Mouse (Mus musculus) kidney, adult 9 months (tissue): ENCODE results near the gene Slc9a2.
"Not testable (repeated sequence)": the region's sequence is repeated elsewhere in the genome, so short reads cannot be mapped to it uniquely, and the experiment has no call there.

Experiments
- DNase-seq: peaks from one replicate; pipeline ENCODE4 v3.0.0; 2022

Slc9a2 gene

DNA sequence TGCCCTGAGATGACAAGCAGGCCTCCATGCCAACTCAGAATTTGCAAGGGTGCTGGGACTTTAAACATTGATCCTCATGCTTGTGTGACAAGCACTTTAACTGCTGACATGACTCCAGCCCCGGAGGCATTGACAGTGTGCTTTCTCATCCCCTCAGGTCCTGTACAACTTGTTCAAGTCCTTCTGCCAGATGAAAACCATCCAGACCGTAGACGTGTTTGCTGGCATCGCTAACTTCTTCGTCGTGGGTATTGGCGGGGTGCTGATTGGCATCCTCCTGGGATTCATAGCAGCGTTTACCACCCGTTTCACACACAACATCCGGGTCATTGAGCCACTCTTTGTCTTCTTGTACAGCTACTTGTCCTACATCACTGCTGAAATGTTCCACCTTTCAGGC is 45.7 kb downstream of the Slc9a2 start:
- no peak for DNase-seq

DNA sequence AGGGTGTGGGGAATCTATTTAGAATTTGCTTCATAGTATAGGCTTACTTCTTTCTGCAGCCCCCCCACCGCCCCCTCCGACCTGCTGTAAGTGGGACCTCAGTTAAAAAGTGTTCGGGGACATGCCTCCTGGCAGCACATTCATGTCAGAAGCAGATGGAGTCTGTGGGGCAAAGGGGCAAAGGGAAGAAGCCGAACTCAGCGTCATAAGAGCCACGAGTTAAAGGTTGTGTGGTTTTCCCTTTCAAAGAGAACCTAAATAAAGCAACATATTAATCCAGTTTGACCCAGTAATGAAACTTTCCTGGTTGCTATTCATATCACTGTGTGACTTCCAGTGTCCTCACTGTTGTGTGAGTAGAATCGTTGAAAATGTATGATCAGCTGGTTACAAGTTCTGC is 47.0 kb downstream of the Slc9a2 start:
- DNase-seq = no peak

DNA sequence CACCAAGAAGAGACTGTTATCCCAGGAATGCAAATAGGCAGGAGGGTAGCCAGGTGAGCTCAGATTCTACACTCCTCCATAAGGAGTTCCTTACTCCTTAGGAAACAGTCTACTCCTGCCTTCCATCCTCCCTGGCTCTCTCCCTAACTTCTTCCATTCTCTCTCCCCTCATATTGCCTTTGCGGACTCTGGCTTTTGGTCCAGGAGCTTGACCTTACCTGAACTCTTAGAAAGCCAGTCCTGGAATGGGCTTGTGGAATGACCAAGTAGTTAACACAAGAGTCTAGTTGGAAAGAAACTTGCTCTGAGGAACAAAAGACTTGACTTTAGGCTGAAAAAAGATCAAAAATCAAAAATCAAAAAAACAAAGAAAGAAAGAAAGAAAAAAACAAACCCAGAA is 48.3 kb downstream of the Slc9a2 start:
- DNase-seq = peak; percentile 60

DNA sequence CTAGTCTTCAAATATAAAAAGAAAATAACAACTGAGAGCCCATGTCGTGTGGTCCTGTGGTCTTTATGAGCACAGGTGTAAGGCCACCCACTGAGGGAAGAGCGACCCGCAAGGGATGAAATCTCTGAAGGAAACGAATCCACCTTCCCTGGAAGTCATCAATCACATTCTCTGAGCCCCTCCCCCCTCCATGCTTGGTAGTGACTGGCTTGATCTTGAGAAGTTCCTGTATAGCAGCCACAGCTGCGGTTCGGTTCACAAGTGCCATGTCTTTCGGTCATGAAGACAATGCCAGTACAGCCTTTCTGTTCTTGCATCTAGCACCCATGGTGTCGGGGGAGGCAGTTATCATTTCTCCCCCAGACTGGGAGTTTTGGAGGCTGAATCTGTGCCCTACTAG is 57.3 kb downstream of the Slc9a2 start:
- DNase-seq = no peak

DNA sequence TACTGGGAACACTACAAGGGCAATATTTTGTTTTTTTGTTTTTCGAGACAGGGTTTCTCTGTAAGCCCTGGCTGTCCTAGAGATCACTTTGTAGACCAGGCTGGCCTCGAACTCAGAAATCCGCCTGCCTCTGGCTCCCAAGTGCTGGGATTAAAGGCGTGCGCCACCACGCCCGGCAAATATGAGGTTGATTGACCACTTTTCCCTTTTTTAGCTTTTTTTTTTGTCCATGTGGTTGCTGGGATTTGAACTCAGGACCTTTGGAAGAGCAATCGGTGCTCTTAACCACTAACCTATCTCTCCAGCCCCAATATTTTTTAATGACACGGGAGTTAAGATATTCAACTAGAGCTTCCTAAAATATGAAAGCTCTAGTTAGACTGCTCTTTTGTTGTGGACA is 57.9 kb downstream of the Slc9a2 start:
- not testable (repeated sequence) for DNase-seq

DNA sequence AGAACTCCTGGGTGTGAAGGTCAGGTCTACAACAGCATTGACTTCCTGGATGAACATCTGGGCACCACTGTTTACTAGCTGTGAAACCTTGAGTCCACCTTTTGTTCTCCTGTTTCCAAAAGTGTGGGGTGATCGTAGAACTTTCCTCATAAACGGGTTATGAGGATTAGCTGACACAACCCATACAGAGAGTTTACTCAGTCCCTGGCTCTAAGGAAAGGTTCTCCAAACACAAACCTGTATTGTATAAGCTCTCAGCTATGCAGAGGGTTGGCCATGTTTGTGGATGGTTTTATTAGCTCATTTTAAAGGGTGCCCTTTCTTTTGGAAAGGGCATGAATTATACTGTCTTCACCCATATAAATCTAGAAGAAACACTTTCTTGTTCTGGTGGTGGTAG is 60.4 kb downstream of the Slc9a2 start:
- DNase-seq = no peak

DNA sequence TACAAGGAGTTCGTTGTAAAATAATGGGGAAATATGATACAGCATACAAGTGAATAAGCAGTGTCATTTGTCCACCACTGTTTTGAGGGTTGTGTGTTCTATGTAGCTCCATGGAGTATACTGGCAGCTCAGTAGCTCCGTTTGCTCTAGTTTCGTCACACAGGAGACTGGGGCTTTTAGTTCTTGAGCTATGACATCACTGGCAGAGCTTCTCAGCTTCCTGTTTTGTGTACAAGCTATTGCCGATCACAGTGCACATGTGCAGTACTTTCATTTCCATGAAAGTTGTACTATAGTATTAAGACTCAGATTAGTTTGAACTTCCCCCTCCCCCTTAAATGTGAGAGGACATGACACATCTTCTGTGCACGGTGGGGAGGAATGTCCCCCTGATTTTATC is 65.7 kb downstream of the Slc9a2 start:
- no peak for DNase-seq

DNA sequence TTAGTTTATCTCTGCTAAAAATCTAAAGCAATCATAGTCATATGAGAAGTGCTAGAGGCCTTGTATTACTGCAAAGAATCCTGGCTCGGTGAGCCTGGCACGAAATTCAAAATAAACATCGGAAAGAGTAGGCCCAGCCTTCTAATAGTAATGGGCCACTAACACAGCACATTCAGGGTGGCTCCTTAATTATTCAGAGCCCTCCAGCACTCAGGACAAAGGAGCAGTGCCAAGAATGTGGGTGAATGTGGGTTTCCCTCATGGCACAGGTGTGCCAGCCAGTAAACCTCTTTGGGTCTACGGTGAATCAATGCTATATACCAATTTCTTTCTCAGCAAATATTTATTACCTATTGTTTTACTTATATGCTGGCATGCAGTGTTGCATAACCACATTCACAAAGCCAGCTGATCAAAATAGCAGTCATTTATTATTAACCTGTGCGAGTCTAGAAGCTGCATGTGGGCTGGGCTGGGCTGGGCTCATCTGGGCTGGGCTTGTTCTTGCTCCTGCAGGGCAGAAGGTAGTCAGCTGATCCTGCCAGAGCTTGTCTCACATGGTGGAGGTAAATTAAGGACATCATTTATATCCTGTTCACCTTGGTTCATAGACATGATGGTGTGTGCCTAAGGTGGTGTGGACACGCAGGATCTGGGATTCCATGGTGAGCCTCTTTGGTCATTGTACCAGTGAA is 79.5 kb downstream of the Slc9a2 start:
- DNase-seq = peak; percentile 78

DNA sequence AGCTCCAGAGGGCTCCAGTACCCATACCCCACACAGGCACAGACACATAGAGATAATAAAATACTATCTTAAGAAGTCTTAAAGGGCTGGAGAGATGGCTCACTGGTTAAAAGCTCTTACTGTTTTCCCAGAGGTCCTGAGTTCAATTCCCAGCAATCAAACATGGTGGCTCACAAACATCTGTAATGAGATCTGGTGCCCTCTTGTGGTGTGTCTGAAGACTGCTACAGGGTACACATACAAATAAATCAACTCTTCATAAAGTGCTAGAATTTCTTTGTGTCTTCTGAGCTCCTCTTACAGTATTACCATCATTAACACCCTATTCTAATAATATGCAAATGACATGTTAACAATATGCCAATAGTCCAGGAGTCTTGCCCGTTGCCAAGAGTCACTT is 83.7 kb downstream of the Slc9a2 start:
- DNase-seq = no peak

DNA sequence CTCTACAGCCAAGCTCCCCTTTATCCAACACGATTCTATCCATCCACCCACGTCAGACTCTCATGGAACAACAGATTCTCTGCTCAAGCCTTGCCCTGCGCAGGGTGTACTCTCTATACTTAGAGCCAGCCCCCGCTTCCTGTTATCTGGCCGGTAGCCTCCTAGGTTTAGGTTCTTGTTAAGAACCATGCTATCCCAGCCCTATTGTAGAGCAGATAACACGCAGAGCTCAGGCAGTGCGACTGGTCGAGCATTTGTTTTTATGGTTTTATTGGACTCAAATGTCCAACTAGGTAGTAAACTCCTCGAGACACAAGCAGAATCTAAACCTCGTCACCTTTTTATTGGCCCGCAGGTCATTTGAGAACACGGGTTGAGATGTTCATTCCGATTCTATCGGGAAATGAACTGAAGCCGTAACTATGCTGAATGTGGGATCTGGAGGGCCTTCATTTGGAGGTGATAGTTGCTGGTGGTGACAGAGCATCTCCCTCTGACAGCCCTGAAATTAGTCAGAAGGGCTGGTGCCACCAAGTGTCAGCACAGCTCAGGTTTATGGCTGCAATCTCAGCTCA is 84.4 kb downstream of the Slc9a2 start:
- no peak for DNase-seq

DNA sequence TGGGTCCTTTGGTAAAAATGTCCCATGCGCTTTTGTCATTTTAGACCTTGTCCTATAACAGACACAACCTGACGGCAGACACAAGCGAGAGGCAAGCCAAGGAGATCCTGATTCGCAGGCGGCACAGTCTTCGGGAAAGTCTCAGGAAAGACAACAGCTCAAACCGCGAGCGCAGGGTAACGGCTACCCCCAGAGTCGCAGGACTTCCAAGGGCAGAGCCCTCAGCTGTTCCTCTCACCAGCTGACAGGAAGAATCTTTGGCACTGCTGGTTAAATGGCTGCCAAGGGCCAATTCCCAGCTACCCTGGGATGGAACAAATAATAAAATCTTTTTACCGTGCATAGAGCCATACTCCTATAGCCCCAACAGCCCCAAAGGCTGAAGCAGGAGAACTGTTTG is 85.1 kb downstream of the Slc9a2 start:
- no peak for DNase-seq

DNA sequence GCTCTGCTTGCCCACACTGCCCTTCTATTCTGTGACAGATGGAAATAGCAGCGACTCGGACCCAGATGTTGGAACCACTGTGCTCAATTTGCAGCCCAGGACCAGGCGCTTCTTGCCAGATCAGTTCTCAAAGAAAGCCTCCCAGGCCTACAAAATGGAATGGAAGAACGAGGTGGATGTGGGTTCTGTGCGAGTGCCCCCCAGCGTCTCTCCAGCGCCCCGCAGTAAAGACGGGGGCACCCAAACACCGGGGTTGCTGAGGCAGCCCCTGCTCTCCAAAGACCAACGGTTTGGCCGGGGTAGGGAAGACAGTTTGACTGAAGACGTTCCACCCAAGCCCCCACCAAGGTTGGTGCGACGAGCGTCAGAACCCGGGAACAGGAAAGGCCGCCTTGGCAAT is 87.2 kb downstream of the Slc9a2 start:
- no peak for DNase-seq

DNA sequence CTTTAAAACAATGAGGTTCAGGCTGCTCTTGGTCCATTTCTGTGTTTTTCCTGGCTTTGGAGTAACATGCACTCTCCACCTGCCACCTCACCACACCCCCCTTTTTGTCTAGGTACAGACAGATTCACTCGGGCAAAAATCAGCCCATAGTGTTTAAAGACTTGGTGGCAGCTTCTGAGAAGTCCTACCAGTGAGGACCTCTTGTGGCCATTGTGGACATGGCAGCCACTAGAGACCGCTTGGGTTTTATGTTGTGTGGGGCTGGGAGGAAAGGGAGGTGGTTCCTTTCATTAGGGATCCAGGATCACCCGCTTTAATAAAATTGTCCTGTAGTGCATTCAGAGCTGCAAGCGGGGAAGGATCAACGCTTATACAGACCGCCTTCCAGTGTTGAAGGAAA is 88.2 kb downstream of the Slc9a2 start:
- DNase-seq = peak; percentile 77

DNA sequence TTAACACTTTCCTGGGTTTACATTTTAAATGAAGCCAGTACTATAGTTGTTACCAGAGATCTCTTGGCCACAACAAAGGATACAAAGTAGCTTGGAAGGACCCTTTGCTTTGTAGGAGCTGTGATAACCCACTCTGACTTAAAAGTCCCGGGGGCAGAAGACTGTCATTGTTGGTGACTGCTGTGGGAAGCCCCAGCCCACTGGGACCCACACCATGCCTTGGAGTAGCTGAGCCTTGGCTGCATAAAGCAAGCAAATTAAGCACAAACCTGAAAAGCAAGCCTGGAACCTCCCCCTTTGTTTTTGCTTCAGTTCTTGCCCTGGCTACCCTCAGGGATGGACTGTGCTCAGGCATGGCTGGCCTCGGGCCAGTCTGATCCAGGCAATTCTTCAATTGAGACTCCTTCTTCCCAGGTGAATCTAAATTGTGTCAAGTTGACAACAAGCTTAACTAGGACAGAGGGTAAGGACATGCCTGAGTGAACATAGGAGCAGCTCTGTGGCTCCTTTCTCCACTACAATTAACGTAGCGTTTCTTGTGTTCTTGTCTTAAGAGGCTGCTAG is 89.0 kb downstream of the Slc9a2 start:
- peak; percentile 90 for DNase-seq

DNA sequence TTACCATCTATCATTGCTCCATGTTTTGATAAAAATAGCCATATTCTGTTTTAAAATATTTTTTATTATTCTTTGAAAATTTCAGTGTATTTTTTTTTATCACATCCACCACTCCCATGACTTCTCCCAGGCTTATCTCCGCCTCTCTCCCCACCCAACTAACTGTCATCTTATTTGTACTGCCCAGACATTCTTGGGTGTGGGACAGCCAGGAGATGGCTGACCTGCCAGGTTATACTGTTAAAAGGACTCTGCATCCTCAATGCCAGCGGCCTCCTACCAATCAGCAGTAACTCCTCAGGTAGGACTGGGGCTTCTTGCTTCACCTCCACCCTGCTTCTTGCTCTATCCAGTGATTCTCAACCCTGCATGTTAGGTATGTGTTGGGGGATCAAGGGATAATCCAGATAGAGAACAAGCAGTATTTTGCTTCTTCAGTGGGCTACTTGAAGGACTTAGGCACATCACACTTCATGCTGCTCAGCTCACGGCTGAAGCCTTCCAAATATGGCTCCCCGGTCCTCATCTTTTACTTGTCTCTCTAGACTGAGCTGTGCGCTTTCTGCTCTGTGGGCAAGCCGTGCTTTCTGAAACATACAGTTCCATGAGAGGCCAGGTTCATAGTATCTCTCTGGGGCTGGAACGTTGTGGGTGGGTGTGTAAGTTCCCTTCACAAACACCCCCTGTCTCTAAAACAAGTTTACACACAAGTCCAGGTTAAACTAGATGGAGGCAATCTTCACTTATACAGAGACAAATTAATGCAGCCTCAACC is 91.0 kb downstream of the Slc9a2 start:
- DNase-seq = no peak

DNA sequence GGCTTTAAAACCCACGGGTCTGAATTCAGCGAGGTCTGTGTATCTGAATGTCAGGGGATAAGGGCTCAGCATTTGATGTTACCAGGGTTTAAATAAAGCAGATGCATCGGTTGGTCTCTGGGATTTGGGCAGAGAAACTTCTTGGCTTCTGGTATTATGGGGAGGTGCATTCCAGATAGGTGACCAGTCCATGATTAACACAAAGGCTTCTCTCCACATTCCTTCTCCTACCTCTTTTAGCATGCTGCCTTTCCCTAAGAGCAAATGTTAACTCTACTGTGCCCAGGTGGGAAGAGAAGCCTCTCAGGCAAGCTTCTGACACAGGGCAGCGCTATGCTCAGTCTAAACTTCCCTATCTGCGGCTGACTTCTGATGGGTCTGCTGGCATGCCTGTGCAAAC is 92.9 kb downstream of the Slc9a2 start:
- DNase-seq = no peak

DNA sequence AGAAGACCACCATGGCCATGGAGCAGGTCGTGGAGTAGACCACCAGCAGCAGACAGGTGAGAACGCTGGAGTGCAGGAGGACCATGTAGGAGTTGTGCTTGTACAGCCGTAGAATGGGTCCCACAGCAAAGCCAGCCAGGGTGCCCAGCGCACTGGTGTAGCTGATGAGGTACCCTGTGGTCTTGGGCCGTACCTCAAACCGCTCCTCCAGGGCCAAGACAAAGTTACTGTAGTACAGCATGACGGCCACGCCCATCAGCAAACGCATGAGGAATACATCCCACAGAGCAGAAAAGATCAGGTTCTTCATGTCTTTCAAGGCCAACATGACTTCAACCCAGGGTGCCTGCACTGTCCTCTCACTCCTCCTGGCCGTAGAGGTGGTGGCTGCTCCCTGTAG is 93.7 kb downstream of the Slc9a2 start:
- DNase-seq = no peak

DNA sequence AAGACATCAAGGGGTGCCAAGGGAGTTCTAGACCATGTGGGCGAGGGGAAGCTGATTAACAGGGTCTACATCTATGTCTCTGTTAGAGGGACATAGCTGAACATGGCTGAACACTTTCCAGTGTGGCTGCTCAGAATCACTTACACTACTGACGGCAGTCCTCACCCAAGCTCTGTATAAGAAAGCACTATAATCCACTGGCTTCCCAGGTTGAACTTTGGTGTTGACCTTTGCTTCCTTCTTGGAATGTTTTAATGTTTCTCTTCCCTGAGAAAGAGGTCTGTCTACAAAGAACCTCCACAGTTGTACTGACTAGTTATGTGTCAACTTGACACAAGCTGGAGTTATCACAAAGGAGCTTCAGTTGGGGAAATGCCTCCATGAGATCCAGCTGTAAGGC is 95.7 kb downstream of the Slc9a2 start:
- DNase-seq = peak; percentile 81

DNA sequence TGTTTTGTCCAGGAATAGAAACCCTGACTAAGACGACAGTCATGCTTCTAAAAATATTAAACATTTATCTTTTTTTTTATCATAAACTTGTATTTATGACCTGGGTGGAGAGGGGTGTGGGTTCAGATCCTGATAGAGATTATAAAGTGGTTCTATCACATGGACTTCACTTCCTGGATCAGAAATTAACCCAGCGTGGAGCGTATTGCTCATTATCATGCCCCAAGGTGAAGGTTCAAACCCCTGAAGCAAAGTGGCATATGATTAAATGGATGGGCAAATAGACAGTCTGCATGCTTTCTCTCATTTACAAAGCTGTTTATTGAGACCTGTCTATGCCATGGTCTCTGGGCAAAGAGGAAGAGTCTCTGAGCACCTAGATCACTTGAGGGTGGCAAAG is 96.4 kb downstream of the Slc9a2 start:
- DNase-seq = peak; percentile 65

DNA sequence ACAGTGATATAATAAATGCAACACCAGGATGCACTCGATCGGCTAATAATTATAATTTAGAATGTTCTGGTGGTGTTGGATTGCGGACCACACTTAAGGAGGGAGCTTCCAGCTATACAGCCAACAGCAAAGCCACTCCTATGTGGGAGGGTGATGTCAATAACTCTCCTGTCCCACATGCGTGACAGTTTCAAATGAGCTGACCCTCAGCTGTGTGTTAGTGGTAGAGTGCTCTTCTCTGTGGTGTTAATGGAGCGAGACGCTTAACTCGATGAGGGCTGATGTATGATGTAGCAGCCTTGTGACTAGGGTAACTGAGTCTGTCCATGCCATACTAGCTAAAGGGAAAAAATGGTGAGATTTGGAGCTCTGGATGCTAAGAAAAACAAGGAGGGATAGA is 103.1 kb downstream of the Slc9a2 start:
- no peak for DNase-seq

DNA sequence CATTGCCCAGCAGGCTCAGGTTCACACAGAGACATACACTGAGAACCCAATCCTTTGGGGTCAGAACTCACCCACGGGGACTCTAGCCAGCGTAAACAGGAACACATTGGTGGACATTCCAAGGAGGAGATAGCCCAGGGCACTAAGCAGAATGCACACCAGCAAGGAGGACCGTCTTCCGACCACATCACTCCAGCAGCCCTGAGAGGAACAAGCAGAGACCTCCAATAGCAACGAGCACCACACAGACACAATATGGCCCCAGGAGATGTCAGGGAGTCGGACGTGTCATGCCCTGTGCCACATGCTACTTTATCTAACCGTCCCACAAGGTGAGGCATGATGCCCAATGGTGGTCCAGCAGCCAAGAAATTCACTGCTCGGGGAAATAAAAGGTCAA is 103.9 kb downstream of the Slc9a2 start:
- DNase-seq = no peak

DNA sequence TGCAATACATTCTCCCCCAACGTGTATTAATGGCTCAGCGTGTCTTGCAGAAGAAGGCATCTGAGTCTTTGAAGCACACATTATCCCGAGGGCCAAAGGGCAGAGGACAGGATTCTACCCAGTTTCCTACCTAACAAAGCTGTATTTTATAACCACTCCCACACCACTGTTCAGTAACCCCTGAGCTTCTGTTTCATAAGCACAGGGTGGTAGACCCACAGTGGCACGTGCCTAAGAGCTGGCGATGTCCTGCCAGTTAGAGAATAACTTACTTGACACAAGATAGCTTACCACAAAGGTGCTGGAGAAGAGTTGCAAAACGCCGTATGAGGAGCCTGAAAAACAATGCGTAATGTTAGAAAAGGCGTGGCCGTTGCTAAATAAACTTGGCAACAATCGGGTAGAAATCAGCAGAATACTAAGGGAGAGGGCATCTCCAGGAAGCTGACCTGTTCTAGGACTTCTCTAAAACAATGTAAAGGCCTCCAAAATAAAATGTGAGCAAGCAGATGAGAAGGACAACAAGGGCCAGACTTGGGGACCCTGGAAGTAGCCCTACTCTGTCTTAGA is 105.6 kb downstream of the Slc9a2 start:
- peak; percentile 94 for DNase-seq

DNA sequence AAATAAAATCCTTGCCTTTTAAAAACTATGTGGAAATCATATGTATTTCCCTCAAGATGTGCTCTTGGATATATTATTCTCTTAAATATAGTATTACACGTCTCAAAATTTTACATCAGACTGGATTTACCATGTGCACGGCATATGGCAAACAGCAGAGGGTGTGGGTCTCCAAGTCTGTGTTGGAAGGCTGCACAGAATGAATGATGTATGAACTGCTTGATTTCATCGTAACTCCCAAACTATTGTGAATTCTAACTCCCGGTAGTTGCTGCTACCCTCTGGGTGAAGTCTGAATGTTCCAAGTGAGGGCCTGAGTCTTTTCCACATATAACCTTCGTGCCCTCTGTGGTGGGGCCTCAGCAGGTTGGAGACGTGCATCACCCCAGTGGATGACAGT is 108.6 kb downstream of the Slc9a2 start:
- DNase-seq = no peak
